Mouse (Mus musculus) C2C12 (cell line): ENCODE data around the gene Tmem14c.

Source experiments
- CEBPB ChIP-seq: IDR thresholded peaks from one replicate; pipeline ENCODE4 v1.6.1; 2011; ENCODE audit warnings: low read depth, mild to moderate bottlenecking, control low read depth, moderate library complexity
- CTCF ChIP-seq: IDR thresholded peaks from one replicate; pipeline ENCODE4 v1.5.1; 2011; ENCODE audit not compliant: control insufficient read depth, insufficient read depth, insufficient read length
- MAX ChIP-seq: IDR thresholded peaks from one replicate; pipeline ENCODE4 v1.6.1; 2011; ENCODE audit warnings: mild to moderate bottlenecking, control low read depth
- USF1 ChIP-seq: IDR thresholded peaks from one replicate; pipeline ENCODE4 v1.6.1; 2011; ENCODE audit warnings: low read depth, mild to moderate bottlenecking, control low read depth, moderate library complexity

DNA sequence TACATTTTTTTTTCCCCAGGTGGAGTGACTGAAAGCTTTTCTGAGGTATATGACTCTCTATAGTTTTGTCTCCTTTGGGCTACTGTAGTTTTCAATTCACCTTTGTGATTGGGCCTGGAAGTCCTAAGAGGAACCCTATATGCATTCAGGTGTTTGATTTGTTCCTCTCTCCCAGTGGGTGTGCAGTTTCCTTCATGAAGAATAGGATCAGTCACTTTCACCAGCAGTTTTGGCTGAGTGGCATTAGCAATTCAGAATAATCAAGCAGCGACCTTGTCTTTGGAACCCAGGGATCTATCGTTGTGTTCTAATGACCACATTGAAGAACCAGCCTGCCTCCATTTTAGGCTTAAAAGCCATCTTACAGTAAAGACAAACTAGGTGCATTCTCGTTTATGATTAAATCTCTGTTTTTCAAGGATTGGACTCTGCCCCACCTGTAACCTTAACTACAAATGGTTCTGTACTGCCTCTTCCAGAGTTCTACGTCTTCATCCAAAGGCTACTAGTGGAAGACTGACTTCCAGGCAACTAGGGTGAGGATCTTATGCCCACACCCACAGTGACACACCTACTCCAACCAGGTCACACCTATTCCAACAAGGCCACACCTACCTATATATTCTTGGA, 46.2 kb upstream of the Tmem14c start:
- TF ChIP-seq CTCF (no peak), USF1 (no peak), MAX (no peak), CEBPB (no peak)
